Mouse (Mus musculus): ENCODE data around the gene Ptbp1.

Gene Ptbp1

DNA sequence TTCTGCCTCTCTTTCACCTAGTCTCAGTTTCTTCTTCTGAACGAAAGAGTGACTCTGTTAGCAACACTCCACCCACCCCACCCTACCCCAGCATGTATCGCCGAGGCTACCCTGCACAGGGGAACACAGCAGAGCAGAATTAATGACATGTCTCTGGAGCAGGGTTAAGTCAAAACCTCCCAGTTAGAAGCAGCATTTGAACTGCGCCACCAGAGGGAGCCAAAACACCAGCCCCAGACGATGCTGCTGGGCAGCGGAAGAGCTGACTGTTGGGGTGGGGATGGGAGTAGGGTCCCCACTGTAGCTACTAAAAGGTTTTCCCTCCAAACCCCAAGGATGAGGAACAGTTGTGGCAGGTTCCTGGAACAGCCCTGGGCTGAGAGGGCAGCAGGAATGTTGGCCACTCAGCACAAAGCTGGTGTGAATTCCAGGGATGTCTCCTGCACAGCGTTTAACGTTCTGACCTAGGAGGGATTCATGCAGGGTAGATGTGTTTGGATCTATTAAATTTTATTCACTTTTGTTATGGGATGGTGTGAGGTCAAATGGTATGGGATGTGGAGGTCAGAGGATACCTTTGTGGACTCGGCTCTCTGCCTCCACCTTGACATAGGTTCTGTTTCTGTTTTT is 19.3 kb upstream of the Ptbp1 start:
- DNase-seq (ENCODE audit: low spot score), result peak; percentile 50

DNA sequence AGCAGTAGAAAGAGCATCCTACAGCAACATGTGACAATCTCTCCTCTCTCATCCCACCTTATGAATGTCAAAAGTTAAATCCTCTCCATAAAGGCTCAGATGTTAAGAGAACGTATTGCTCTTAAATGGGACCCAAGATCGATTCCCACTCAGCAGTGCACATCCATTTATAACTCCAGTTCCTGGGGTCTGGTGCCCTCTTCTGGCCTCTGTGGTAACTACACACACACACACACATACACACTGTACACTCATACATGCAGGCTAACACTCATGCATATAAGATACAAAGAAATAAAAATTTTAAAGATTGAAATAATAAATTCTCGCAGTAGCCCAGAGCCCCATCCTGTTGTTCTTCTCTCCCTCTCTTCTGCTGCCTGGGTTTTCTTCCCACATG is 17.3 kb upstream of the Ptbp1 start:
- no peak for DNase-seq (ENCODE audit: low spot score)

DNA sequence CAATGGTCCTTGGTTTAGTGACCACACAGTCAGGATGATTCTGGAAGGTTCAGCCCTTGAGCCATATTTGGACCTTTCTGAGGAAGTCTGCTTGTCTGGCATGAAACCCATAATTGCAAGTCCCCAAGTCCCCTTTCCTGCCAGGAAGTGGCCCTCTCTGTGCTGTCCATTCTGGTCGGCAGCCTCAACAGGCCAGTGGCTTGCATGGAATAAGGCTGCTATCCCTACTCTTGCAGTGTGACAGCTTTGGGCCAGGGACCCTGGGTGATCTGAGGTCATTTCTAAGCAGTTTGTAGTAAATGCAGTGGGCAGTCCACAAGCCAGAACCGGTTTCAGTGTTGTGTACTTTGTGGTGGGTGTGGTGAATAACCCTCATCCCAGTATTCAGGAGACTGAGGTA is 16.1 kb upstream of the Ptbp1 start:
- no peak for DNase-seq (ENCODE audit: low spot score)

DNA sequence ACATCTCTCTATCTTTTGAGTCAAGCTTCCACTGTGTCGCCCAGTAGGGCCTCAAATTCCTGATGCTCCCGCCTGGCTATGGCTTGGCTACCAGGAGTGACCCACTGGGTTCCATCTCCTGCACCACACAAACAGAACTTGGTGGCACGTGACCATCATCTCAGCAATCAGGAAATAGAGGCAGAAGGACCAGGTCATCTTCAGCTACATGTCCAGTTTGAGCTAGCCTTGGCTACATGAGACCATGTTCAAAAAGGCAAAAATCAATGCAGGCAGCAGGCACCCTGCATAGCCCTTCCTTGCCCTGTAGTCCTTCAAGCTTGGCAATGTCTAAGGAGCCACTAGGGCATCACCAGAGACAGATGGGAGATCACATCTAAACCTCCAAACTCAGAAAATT is 14.1 kb upstream of the Ptbp1 start:
- no peak for DNase-seq (ENCODE audit: low spot score)

DNA sequence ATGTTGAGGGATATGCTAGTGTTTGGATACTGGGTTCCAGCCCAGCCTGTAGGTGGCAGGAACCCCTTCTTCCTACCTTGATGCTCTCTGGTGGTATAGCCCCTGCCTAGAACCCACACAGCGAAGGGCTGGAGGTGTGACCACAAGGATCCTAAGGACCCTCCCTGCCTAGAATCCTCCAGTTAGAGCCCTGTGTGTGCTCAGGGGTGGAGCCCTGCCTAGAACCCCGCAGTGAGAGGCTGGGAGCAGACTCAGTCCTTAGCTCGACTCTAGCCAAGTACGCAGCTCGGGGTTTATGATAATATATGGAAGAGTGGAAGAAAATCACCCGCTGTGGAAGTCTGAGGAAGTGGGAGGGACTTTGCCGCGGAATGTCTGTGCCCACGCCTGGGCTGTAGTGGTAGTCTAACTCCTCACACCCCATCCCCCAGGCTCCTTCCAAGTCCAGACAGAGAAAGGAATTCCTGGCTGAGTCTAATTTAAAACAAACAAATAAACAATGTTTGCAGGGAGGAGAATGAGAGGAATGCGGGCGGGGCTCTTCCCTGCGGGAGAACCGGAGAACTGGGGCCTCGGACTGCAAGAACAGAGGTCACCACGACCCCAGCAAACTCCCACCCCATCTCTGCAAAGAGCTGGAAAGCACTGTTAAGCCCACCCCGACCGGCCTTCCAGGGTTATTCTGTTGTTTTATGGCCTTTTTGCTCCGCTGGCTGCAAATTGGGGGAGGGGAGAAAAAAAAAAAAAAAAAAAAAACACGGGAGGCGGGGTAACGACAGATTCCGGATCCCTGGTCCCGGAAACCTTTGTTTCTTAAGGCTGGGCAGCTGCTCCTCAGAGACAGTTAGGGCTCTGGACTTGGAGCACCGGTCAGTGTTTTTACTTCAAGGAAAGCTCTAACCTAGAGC is 13.3 kb upstream of the Ptbp1 start:
- DNase-seq (ENCODE audit: low spot score), result no peak

DNA sequence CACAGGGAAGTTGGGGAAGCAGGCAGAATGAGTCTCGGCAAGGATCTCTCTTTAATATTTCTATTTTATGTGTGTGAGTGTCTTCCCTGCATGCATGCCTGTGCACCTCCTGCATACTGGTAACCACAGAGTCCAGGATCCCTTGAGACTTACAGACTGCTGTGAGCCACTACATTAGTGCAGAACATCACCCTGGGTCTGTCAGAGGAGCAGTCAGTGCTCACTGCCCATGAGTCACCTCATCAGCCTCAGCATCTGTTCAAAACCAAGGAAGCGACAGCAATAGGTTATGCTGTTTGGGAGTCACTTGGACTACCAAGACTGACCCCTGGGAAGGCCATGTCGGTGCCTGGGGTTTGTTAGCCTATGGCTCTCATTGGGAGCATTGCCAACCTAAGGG is 11.9 kb upstream of the Ptbp1 start:
- DNase-seq (ENCODE audit: low spot score), result no peak

DNA sequence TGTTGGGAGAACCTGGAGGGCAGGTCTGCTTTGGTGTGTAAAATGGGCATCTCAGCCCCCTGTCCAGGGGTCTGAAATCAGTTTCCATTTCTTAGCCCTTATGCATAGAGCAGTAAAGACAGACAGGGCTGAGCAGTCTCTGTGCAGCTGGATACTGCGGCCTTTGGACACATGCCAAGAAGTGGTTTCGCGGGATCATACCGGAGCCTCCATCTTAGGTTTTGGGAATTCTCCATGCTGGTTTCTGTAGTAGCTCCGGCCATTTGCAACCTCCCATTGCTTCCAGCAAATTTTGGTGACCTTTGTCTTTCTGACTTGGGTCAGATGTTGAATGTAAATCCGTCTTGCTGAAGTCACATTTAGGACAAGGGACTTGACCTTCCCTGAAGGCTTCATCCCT is 10.8 kb upstream of the Ptbp1 start:
- no peak for DNase-seq (ENCODE audit: low spot score)

DNA sequence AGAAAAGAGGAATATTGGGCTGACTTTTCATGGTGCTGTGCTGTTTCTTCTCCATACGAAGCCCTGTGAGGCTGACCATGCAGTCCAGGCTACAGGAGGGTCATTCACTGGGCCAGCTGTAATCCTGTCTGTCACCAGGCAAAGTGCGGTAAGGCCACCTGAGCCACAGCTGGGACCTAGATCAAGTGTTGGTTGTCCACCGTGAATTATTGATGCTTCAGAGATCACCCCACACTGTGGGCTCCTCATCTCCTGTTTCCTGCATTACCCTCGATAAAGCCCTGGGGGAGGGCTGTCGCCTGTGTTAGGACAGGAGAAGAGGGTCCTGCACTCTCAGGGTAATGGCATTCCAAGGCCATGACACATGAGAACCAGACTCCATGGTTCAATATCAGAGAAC is 7.7 kb upstream of the Ptbp1 start:
- DNase-seq (ENCODE audit: low spot score), result no peak

DNA sequence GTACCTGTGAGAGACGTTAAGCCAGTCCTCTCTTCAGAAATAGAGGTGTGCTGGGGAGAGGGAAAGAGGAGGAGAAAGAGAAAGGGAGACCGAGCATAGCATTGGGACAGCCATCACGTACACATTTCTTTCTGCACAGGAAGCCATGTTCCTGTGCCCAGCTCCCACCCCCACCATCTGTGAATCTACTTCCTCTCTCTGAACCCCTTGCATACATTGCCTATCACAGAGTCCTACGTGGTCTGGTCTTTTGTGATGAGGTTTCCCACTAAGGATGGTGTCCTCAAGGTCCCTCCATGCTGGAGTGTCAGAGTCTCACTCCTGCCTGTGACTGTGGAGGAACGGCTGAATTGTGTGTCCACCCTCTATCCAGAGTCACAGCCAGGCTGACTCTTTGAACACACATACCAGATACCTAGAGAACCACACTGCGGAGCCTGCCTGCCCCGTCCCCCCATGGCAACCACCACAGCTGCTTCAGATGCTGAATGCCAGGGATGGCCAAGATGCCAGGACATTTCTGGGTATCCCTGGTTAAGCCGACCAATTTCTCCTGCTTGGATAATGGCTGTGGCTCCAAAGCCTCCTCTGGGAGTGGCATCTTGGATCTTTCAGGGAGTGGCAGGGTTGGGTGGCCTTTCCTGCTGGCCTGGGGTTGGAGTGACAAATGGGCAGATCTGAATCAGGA is 4.1 kb upstream of the Ptbp1 start:
- DNase-seq (ENCODE audit: low spot score), result no peak

DNA sequence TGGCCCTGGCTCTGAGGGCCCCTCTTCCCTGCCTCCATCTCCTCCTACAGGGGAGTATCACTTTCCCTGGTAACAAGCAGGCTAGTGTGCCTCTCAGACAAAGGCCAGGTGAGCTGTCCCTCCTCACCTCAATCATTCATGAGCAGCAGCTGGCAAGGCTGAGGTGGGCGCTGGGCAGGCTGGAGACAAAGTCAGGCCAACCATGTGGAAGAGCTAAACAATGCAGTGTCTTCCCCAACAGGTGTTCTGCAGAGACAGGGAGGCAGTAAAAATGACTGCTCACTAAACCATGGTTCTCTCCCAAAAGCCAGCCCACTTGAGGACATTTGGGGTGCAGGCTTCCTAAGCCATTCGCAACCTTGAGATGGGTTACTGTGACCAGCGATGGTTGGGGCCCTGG is 2.6 kb upstream of the Ptbp1 start:
- no peak for DNase-seq (ENCODE audit: low spot score)

DNA sequence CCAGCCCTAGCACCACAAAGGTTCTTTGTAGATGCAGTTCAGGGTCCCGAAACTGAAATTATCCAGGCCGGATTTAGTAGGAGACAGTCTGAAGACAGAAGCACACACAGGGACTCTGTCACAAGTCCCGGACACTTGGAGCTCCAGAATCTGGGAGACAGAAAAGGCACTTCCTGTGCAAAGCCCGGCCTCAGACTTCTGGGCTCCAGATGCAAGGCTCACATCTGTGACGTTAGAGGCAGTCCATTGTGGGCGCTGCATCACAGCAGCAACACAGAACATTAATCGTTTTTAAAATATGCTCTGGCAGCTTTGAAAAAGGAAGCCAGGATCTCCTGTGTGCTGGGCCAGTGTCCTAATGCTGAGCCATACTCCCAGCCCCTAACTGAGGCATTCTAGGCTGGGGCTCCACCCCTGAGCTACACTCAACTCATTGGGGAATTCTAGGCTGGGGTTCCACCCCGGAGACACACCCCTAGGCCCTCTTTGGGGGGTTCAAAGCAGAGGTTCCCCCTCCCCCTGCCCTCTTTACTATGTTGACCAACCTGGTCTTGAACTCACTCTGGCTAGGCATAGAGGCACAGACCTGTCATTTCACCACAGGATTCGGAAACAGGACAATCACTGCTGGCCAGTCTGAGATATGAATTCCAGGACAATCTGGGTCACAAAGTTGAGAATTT is 2.0 kb upstream of the Ptbp1 start:
- DNase-seq (ENCODE audit: low spot score), result no peak

DNA sequence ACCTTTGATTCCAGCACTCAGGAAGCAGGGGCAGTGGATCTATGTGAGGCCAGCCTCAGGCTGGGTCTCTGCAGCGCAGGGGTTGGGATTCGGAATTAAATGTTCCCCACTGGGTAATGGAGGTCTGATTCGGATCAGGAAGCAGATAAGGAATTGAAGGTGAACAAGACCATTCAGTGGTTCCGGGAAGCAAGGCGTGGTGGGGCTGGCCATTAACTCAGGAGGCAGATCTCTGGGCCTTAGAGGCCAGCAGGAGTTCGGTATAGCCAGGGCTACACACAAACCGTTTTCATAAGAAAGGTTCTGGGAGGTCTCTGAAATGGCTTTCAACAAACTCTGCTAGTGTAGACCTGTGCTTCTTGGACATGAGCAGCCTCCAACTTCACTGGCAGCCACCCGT is 1.4 kb upstream of the Ptbp1 start:
- no peak for DNase-seq (ENCODE audit: low spot score)

DNA sequence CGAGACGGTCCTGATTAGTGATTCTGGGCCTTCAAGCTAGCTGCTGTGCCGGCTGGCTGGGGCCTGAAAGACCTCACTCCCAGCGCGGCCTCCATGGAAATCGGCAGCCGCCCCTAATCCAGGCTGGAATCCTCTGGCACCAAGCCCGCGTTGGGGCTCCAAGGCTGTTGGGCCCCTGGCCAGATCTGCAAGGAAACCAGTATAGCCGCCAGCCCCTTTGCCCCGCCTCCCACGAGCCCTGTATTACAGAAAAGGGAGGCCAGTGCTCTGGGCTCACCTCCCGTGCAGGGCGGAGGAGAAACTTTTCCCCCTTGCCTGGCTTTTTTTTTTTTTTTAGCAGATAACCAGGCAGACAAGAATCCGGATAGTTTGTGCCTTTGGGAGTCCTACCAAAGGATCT is 835 bp upstream of the Ptbp1 start:
- peak; percentile 40 for DNase-seq (ENCODE audit: low spot score)

DNA sequence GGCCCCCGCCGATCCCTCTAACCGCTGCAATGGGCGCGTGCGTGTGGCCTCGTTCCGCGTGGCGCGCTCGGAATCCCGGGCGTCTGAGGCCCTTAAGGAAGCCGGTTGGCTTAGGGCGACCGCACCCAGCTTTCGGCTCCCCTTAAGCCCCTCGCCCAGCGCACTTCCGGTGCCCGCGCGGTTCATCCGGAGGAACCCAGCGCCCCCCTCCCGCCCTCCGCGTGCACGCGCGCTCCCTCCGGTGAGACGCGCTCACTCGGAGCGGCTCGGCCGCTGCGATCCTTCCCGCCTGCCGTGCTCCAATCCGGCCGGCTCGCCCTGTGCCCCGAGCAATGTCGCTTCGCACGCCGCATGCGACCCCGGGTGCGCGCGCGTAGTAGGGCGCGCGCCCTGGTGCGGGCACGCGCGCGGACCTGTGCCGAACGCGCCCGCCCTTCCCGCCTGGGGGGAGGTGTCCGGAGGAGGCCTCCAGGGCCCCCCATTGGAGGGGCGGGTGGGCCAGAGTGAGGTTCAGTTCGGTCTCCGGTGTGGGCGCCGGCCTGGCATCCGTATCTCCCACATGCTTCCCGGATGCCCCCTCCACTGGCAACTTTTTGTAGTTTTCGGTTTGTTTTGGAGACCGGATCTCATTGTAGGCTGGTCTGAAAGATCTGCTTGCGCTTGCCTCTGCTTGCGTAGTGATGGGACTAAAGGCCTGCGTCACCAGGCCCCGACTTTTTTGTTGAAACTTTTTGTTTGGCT is 744 bp downstream of the Ptbp1 start:
- DNase-seq (ENCODE audit: low spot score), result peak; percentile 64

DNA sequence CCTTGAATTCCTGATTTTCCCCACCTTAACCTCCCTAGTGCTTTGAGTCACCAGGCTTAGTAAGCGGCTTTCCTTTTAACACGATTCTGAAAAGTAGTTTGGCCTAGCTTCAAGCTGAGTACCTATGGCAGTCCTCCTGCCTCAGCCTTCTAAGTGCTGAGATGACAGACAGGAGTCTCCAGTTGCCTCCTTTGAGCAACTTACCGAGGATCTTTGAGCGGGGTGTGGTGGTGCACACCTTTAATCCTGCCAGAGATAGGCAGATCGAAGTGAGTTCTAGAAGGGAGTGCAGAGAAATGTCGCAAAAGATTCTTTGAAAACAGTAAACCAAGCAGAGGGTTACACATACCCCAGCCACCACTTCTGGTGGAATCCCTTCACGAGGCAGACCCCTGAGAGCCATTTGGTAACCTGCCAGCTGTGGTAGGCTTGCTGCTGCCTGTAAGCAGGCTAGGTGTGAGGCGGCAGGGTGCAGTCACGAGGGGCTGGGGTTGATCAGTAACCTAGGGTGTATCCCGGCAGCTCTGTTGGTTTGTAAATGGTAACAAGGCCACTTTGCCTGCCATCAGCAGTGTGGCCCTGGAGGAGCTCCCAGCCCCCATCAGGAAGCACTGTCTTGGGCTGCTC is 1.4 kb downstream of the Ptbp1 start:
- peak; percentile 30 for DNase-seq (ENCODE audit: low spot score)

DNA sequence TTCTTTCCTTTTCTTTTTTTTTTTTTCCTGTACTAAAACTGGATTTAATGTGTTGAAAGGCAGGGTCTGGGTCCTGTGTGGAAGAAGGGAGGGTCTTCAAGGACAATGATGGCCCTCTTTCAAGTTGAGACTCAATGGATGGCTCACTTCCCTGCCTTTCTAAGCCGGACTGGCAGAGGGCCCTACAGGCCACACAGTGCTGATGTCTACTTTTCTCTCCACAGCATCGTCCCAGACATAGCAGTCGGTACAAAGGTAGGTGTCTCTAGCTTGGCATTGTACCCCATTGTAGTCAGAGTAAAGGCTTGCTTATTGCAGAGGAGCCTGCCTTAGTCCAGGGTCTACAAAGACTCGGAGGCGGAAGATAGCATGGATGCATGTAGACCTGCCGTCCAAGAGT is 2.1 kb downstream of the Ptbp1 start:
- no peak for DNase-seq (ENCODE audit: low spot score)

DNA sequence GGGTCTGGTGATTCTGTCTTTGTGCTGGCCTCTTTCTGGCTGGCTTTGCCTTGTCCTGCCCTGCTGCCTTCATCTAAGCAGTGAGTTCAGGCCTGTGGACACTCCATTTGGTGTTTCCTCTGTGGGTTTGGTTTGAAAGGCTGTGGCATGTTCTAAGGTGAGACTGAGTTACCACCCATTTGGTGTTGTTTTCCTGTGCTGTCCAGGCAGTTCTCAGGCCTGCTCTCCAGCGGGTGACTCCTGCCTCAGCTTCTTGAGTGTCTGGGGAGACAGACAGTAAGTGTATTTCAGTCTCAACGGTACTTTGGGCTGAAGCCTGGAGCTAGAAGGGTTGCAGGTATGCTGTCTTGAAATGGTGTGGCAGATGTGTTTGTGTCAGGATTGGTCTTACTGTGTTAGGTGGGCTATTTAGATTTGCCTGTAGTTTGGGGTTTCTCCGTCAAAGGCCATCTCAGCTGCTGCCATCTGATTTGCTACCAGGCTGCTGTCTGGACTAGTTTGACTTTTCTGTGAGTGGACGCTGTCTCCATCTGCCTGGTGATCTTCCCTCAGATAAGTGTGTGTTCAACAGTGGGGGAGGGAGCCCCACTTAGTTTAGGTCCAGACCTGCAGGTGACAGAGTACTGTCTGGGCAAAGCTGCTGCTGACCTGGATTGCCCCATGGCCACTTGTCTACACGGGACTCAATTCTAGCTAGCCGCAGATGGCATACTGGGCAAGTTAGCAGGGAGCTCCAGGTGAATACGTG is 2.7 kb downstream of the Ptbp1 start:
- DNase-seq (ENCODE audit: low spot score), result no peak

DNA sequence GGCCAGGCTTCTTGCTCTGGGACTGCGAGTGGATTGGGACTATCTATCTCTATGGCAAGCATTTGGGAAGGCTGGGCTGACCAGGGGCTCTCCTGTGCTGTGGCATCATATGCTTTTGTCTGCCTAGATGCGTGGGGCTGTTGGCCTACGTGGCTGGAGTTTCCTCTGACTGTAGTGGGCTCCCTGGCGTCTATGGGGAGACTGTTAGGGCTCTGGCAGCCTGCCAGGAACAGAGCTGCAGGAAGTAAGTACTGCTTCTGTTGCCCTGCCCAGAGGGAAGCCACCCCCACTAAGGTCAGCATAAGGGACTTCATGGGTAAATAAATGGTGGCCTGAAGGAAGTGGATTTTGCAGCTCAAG is 3.2 kb downstream of the Ptbp1 start:
- DNase-seq (ENCODE audit: low spot score), result no peak

DNA sequence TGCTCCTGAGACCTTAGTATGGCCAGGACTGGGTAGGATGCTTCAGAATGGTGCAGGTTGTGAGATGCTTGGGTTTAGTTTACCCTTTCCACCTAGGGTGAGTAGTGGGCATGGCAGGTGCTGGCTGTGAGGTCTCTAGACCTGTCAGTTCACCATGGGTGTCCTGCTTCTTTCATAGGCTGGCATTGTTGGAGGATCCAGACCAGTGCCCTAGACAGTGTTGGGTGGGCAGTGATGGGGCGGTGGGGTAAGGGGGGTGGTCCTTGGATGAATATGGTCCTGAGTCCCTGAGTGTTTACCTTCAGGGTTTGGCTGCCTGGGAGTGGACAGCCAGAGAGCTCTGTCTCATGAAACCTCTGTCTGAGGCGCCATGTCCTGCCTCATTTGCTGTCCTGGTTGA is 3.7 kb downstream of the Ptbp1 start:
- no peak for DNase-seq (ENCODE audit: low spot score)

DNA sequence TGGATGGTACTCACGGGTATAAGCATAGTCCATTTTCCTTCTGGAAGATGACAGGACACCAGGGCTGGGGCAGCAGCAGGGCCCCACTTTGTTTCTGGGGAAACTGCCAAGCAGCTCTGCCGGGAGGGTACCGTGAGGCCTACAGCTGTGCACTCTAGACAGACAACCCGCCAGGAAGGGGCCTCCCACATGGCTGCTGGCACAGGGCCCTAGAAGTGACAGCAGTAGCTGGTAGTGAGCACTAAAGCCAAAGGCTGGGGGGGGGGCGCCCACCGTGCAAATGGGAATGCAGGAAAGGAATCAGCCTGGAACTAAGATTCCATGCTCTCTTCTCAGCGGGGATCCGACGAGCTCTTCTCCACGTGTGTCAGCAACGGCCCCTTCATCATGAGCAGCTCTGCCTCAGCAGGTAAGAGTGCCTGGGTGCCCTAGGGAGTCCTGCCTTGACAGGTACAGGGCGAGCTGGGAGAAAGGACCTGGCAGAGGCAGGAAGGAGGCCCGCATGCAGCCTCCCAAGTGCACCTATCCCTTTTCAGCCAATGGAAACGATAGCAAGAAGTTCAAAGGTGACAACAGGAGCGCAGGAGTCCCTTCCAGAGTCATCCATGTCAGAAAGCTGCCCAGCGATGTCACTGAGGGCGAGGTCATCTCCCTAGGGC is 4.3 kb downstream of the Ptbp1 start:
- no peak for DNase-seq (ENCODE audit: low spot score)
